Mouse (Mus musculus) CH12.LX (cell line): Measurements from ENCODE around the gene Olfr1361. TPM values are rescaled to one million over a fixed set of nuclear protein-coding genes. Genes with fewer than 3 reads are reported as not detected.

ENCODE experiments used
- DNase-seq: peaks from one replicate; pipeline ENCODE4 v3.0.0-alpha.2; 2013; ENCODE audit errors: extremely low read depth
- H3K27ac ChIP-seq: 2 replicates; pipeline ENCODE4 v1.5.1; 2012; ENCODE audit warnings: low read depth, mild to moderate bottlenecking, control low read depth, moderate library complexity; ENCODE audit not compliant: insufficient read depth
- H3K27me3 ChIP-seq: replicated peaks from 2 replicates; pipeline ENCODE3; 2012; ENCODE audit warnings: inconsistent platforms
- H3K36me3 ChIP-seq, 2 experiments: replicated peaks in 1 of 2; 2 replicates each; pipeline versions ENCODE3 to v1.6.1; 2012; ENCODE audit warnings: inconsistent platforms in 1 of 2, low read length in 1 of 2, mild to moderate bottlenecking in 1 of 2, mixed read lengths in 1 of 2, moderate library complexity in 1 of 2; ENCODE audit not compliant: control insufficient read depth in 1 of 2, insufficient read depth in 1 of 2
- H3K4me1 ChIP-seq, 2 experiments: 2 replicates each; pipeline ENCODE4 v1.6.1; 2012; ENCODE audit warnings: inconsistent platforms in 1 of 2, moderate library complexity in 1 of 2; ENCODE audit not compliant: insufficient read depth in 2 of 2, control insufficient read depth in 1 of 2
- H3K4me2 ChIP-seq: 2 replicates; pipeline ENCODE4 v1.6.1; 2012; ENCODE audit warnings: low read depth, mild to moderate bottlenecking, control low read depth; ENCODE audit not compliant: poor library complexity, insufficient read depth, severe bottlenecking
- H3K4me3 ChIP-seq, 3 experiments: fragments of 150-350 bp in 1 of 3; sonication (generic) in 1 of 3; replicated peaks in 1 of 3; 2 replicates each; pipeline versions ENCODE3 to v1.5.1; 2011 to 2012; ENCODE audit warnings: low read depth in 2 of 3, low read length in 2 of 3, mild to moderate bottlenecking in 2 of 3, moderate library complexity in 2 of 3, control low read depth in 1 of 3, improper control_type of control experiment in 1 of 3, inconsistent platforms in 1 of 3, mixed read lengths in 1 of 3; ENCODE audit not compliant: poor library complexity in 1 of 3
- H3K79me2 ChIP-seq: replicated peaks from 2 replicates; pipeline ENCODE4 v1.6.1; 2012; ENCODE audit warnings: mild to moderate bottlenecking, moderate library complexity; ENCODE audit not compliant: control insufficient read depth, poor library complexity, insufficient read depth, severe bottlenecking; ENCODE audit errors: extremely low read depth
- H3K9ac ChIP-seq: 2 replicates; pipeline ENCODE4 v1.6.1; 2012; ENCODE audit warnings: low read depth, mild to moderate bottlenecking, control low read depth, moderate library complexity; ENCODE audit not compliant: insufficient read depth
- H3K9me3 ChIP-seq: replicated peaks from 2 replicates; pipeline ENCODE3; 2012; ENCODE audit warnings: low read length, inconsistent platforms, mixed read lengths
- CTCF ChIP-seq, 2 experiments: IDR thresholded peaks in 1 of 2; conservative IDR thresholded peaks in 1 of 2; 2 replicates each; pipeline ENCODE4 v1.5.1; 2011 to 2012; ENCODE audit warnings: low read depth in 2 of 2, low read length in 2 of 2, improper control_type of control experiment in 1 of 2, inconsistent platforms in 1 of 2, mild to moderate bottlenecking in 1 of 2, moderate library complexity in 1 of 2
- E2F4 ChIP-seq: IDR thresholded peaks from 2 replicates; pipeline ENCODE4 v1.6.1; 2011; ENCODE audit warnings: low read depth, low read length, improper control_type of control experiment; ENCODE audit not compliant: insufficient replicate concordance
- ELF1 ChIP-seq: IDR thresholded peaks from 2 replicates; pipeline ENCODE4 v1.6.1; 2014; ENCODE audit warnings: low read depth, mild to moderate bottlenecking, inconsistent platforms, low read length, improper control_type of control experiment
- HCFC1 ChIP-seq: IDR thresholded peaks from 2 replicates; pipeline ENCODE4 v1.6.1; 2012; ENCODE audit warnings: low read depth, mild to moderate bottlenecking, inconsistent platforms, low read length, improper control_type of control experiment
- IRF4 ChIP-seq: IDR thresholded peaks from 2 replicates; pipeline ENCODE4 v1.6.1; 2014; ENCODE audit warnings: low read depth, mild to moderate bottlenecking, inconsistent platforms, low read length, improper control_type of control experiment
- JUN ChIP-seq: IDR thresholded peaks from 2 replicates; pipeline ENCODE4 v1.6.1; 2011; ENCODE audit warnings: low read depth, mild to moderate bottlenecking, low read length, improper control_type of control experiment, moderate library complexity; ENCODE audit not compliant: insufficient read depth
- KAT2A ChIP-seq: IDR thresholded peaks from 2 replicates; pipeline ENCODE4 v1.6.1; 2012; ENCODE audit warnings: low read length, improper control_type of control experiment, inconsistent platforms; ENCODE audit not compliant: insufficient replicate concordance
- MAFK ChIP-seq: IDR thresholded peaks from 2 replicates; pipeline ENCODE4 v1.6.1; 2011; ENCODE audit warnings: low read length, improper control_type of control experiment; ENCODE audit not compliant: insufficient replicate concordance
- MAX ChIP-seq: IDR thresholded peaks from 2 replicates; pipeline ENCODE4 v1.6.1; 2011; ENCODE audit warnings: low read length, improper control_type of control experiment
- MEF2A ChIP-seq: IDR thresholded peaks from 2 replicates; pipeline ENCODE4 v1.6.1; 2014; ENCODE audit warnings: low read depth, mild to moderate bottlenecking, inconsistent platforms, low read length, improper control_type of control experiment, borderline replicate concordance
- MXI1 ChIP-seq: IDR thresholded peaks from 2 replicates; pipeline ENCODE4 v1.6.1; 2011; ENCODE audit warnings: mild to moderate bottlenecking, low read depth, low read length, improper control_type of control experiment
- MYC ChIP-seq: IDR thresholded peaks from 2 replicates; pipeline ENCODE4 v1.6.1; 2011; ENCODE audit warnings: low read depth, mild to moderate bottlenecking, improper control_type of control experiment, low read length
- NELFE ChIP-seq: IDR thresholded peaks from 2 replicates; pipeline ENCODE4 v1.6.1; 2011; ENCODE audit warnings: low read depth, low read length, improper control_type of control experiment
- NRF1 ChIP-seq: IDR thresholded peaks from 2 replicates; pipeline ENCODE4 v1.6.1; 2014; ENCODE audit warnings: low read depth, mild to moderate bottlenecking, inconsistent platforms, low read length, improper control_type of control experiment, moderate library complexity
- POLR2A ChIP-seq: IDR thresholded peaks from 2 replicates; pipeline ENCODE4 v1.6.1; 2011; ENCODE audit warnings: low read depth, mild to moderate bottlenecking, improper control_type of control experiment, low read length
- RAD21 ChIP-seq: IDR thresholded peaks from 2 replicates; pipeline ENCODE4 v1.6.1; 2011; ENCODE audit warnings: low read depth, mild to moderate bottlenecking, low read length, improper control_type of control experiment, moderate library complexity
- RCOR1 ChIP-seq: conservative IDR thresholded peaks from 2 replicates; pipeline ENCODE4 v1.6.1; 2012; ENCODE audit warnings: low read depth, mild to moderate bottlenecking, inconsistent platforms, low read length, improper control_type of control experiment
- SMC3 ChIP-seq: IDR thresholded peaks from 2 replicates; pipeline ENCODE4 v1.6.1; 2011; ENCODE audit warnings: low read depth, low read length, improper control_type of control experiment
- TBP ChIP-seq: conservative IDR thresholded peaks from 2 replicates; pipeline ENCODE4 v1.6.1; 2011; ENCODE audit warnings: low read depth, low read length, improper control_type of control experiment
- TCF12 ChIP-seq: IDR thresholded peaks from 2 replicates; pipeline ENCODE4 v1.6.1; 2014; ENCODE audit warnings: low read depth, mild to moderate bottlenecking, inconsistent platforms, low read length, improper control_type of control experiment
- UBTF ChIP-seq: IDR thresholded peaks from 2 replicates; pipeline ENCODE4 v1.6.1; 2012; ENCODE audit warnings: low read depth, mild to moderate bottlenecking, inconsistent platforms, low read length, improper control_type of control experiment, moderate library complexity
- ZC3H11A ChIP-seq: IDR thresholded peaks from 2 replicates; pipeline ENCODE4 v1.6.1; 2012; ENCODE audit warnings: low read depth, mild to moderate bottlenecking, inconsistent platforms, low read length, improper control_type of control experiment
- ZKSCAN1 ChIP-seq: IDR thresholded peaks from 2 replicates; pipeline ENCODE4 v1.6.1; 2012; ENCODE audit warnings: low read depth, inconsistent platforms, low read length, improper control_type of control experiment, borderline replicate concordance
- ZNF384 ChIP-seq: IDR thresholded peaks from 2 replicates; pipeline ENCODE4 v1.6.1; 2012; ENCODE audit warnings: low read depth, low read length, improper control_type of control experiment, inconsistent platforms
- dilution Hi-C: fragments of 300-500 bp; cut with MboI; formaldehyde crosslinking; loops from 2 replicates; pipeline ENCODE4 v1.14.3; 2020; ENCODE audit warnings: low sequenced_read_pairs; ENCODE audit not compliant: extremely low pct_unique_long_range_greater_than_20kb, extremely low pct_ligation_motif_present
- in situ Hi-C: fragments of 300-500 bp; cut with MboI; formaldehyde crosslinking; loops from 3 replicates; pipeline ENCODE4 v1.14.3; 2019; ENCODE audit warnings: low sequenced_read_pairs, low pct_ligation_motif_present, low pct_unique_long_range_greater_than_20kb, mixed read lengths
- polyA plus RNA-seq: library from polyadenylated mRNA; unstranded; fragments of >175 nt; gene quantifications from 2 replicates; pipeline ENCODE4 v1.2.1, GENCODE M21; 2012; ENCODE audit warnings: low read depth; ENCODE audit not compliant: insufficient read length
- total RNA-seq, 2 experiments: library from RNA; depleted of rRNA; stranded (reverse); fragments of 300-350 nt in 1 of 2; fragments of >200 nt in 1 of 2; gene quantifications; 2 replicates each; pipeline ENCODE4 v1.2.3; 2012 to 2014

Gene Olfr1361
- total and polyA plus RNA-seq, 3 experiments, result not detected

GRCm38 (mm10) chr13:21710821-21711525, 47.8 kb upstream of the Olfr1361 start:
- Histone ChIP-seq H3K9me3 (no peaks in the 10 kb centered on the region), H3K27ac (no peak overlapping the region; the same call in 1 of the 2 replicates), H3K9ac (peak overlapping the region; percentile 80), H3K4me2 (peak overlapping the region; percentile 99)
- peak; percentile 78 for DNase-seq
- TF ChIP-seq MAX (peak; percentile 33; the same call in 1 of the 2 replicates), ZNF384 (peak; percentile 8; the same call in 1 of the 2 replicates), IRF4 (peak; percentile 43; the same call in 1 of the 2 replicates), JUN (no peak), E2F4 (no peak; the same call in 1 of the 2 replicates), RCOR1 (no peak), NRF1 (peak; percentile 66), TBP (peak; percentile 99), MAFK (peak; percentile 92), UBTF (no peak), MYC (no peak), ELF1 (peak; percentile 94)
- TF ChIP-seq, all 38 proteins: peak for 7
- H3K4me3 ChIP-seq, result peak overlapping the region; percentile 67 to 71 (median 70)
- H3K27me3 ChIP-seq, result peaks cover 3% of the 10 kb centered on the region
- H3K79me2 ChIP-seq, result no peaks in the 10 kb centered on the region
- H3K4me1 ChIP-seq, result peaks cover 8 to 20% of the 10 kb centered on the region in 2 experiments; a peak in 3 of 4 replicates
- in situ Hi-C loops, result loop anchor here (25.0 kb wide), 2 partner anchors 226 to 324 kb away; partner anchors contain the start of gene Zfp184
- dilution Hi-C loops, result no loop called here
- H3K36me3 ChIP-seq, result no peaks in the 10 kb centered on the region

- peaks cover 8 to 16% of the 10 kb centered on the region in 2 experiments; a peak in 3 of 4 replicates for H3K4me1 ChIP-seq
- no peaks in the 10 kb centered on the region for H3K36me3 ChIP-seq
- peak overlapping the region; percentile 70 to 87 (median 82) for H3K4me3 ChIP-seq
- H3K27ac ChIP-seq, result peak overlapping the region; percentile 27; the same call in 1 of the 2 replicates
- peak; percentile 89 for DNase-seq
- H3K4me2 ChIP-seq, result no peak overlapping the region
- H3K9me3 ChIP-seq, result no peaks in the 10 kb centered on the region
- in situ Hi-C loops, result loop anchor here (25.0 kb wide), 2 partner anchors 227 to 323 kb away; partner anchors contain the start of gene Zfp184
- H3K27me3 ChIP-seq, result peaks cover 3% of the 10 kb centered on the region
- dilution Hi-C loops, result no loop called here
- H3K79me2 ChIP-seq, result no peaks in the 10 kb centered on the region
- H3K9ac ChIP-seq, result peak overlapping the region; percentile 89
- TF ChIP-seq E2F4 (peak; percentile 27; the same call in 1 of the 2 replicates), ELF1 (peak; percentile 88), KAT2A (peak; percentile 62; the same call in 1 of the 2 replicates), NELFE (peak; percentile 53; the same call in 1 of the 2 replicates), ZKSCAN1 (no peak), NRF1 (0 out of 2 replicates have a peak, but pooled peaks have one; percentile 38), POLR2A (peak; percentile 57), MAFK (peak; percentile 88), TCF12 (peak; percentile 57; the same call in 1 of the 2 replicates), ZC3H11A (no peak), CTCF (conservative IDR thresholded peaks at IDR 0.05 in 1 of 2, IDR thresholded peaks at IDR 0.05 in 1 of 2; ENCODE audit: low read depth in 2 of 2, low read length in 2 of 2) (peak; percentile 19 to 76; a peak in 3 of 4 replicates), TBP (peak; percentile 98), HCFC1 (peak; percentile 67), SMC3 (0 out of 2 replicates have a peak, but pooled peaks have one; percentile 14), MYC (0 out of 2 replicates have a peak, but pooled peaks have one; percentile 26), MEF2A (no peak), IRF4 (peak; percentile 52; the same call in 1 of the 2 replicates), MXI1 (no peak), RAD21 (peak; percentile 27)
Observed at GRCm38 (mm10) chr13:21710031-21710711, 47.0 kb upstream of the Olfr1361 start.
